Comparison of ENCODE assay signal across 17 mouse cellular contexts in the genomic region with DNA sequence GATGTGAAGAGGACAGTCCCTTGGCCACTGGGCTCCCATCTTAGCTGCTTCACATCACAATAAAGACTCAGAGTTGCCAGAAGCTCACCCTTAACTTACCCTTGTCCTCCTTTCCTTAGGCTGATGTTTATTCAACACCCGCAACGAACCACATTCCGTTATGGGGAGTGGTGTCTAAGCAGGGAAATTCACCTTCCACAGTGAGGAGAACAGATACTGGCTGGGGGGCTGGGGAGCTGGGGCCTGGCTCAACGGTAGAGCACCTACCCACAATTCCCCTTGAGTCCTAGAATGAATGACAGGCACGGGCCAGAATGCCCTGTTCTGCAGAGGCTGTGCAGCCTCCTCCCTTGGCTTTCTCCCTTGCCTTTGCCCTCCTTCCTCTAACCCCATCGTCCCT. TPM values are rescaled to one million over a fixed set of nuclear protein-coding genes. Genes with fewer than 3 reads are reported as not detected.
DNase-seq lines count a peak whose midpoint lies in the region; ATAC-seq and TF ChIP-seq lines count a peak whose summit lies in the region.
"Had no signal": no experiment of that assay in that cellular context is flagged by ENCODE, and none has a peak within 500 bp of the region (broad histone marks: within the 10 kb centered on the region; RNA-seq: fewer than 3 reads in every experiment).

No protein-coding gene starts in this region.

- no peaks in the 10 kb centered on the region for H3K9me3 ChIP-seq in heart, embryonic 10.5 days
- H3K9me3 ChIP-seq in lung, embryonic 15.5 days: no peaks in the 10 kb centered on the region
- no peaks in the 10 kb centered on the region for H3K9me3 ChIP-seq in lung, postnatal 0 days (ENCODE audit: low read length)
- H3K9me3 ChIP-seq: forebrain, embryonic 15.5 days; megakaryocyte, embryonic 14.5 days had no signal

- 0 out of 2 replicates have a peak overlapping the region, but pooled peaks have one; percentile 25 for H3K27ac ChIP-seq in heart, embryonic 10.5 days
- H3K27ac ChIP-seq in heart, adult 2 months: no peak overlapping the region
- 0 out of 2 replicates have a peak overlapping the region, but pooled peaks have one; percentile 29 for H3K27ac ChIP-seq in lung, embryonic 15.5 days
- H3K27ac ChIP-seq in lung, postnatal 0 days (ENCODE audit: low read length): 0 out of 2 replicates have a peak overlapping the region, but pooled peaks have one; percentile 68
- H3K27ac ChIP-seq: forebrain, embryonic 15.5 days; hindbrain, postnatal 0 days; liver, embryonic 14.5 days had no signal

- H3K4me3 ChIP-seq in heart, embryonic 10.5 days: no peak overlapping the region
- no peak overlapping the region for H3K4me3 ChIP-seq in heart, adult 2 months
- no peak overlapping the region for H3K4me3 ChIP-seq in lung, embryonic 15.5 days
- no peak overlapping the region for H3K4me3 ChIP-seq in lung, adult 2 months (replicated peaks; ENCODE audit: extremely low read depth, low read depth, low read length)
- no peak overlapping the region for H3K4me3 ChIP-seq in lung, postnatal 0 days (ENCODE audit: low read depth, low read length)
- H3K4me3 ChIP-seq: forebrain, embryonic 15.5 days; megakaryocyte, embryonic 14.5 days had no signal

- no peaks in the 10 kb centered on the region for H3K36me3 ChIP-seq in heart, embryonic 10.5 days
- no peaks in the 10 kb centered on the region for H3K36me3 ChIP-seq in heart, adult 2 months (ENCODE audit: control insufficient read depth, insufficient read depth, low read length)
- H3K36me3 ChIP-seq in lung, embryonic 15.5 days: no peaks in the 10 kb centered on the region
- H3K36me3 ChIP-seq in lung, postnatal 0 days (ENCODE audit: insufficient read depth, low read length): no peaks in the 10 kb centered on the region
- H3K36me3 ChIP-seq: forebrain, embryonic 15.5 days had no signal

- peaks cover 38% of the 10 kb centered on the region for H3K4me1 ChIP-seq in heart, embryonic 10.5 days
- H3K4me1 ChIP-seq in heart, adult 2 months (ENCODE audit: control insufficient read depth, insufficient read depth, low read length): no peaks in the 10 kb centered on the region
- peaks cover 23% of the 10 kb centered on the region for H3K4me1 ChIP-seq in lung, embryonic 15.5 days
- H3K4me1 ChIP-seq in lung, adult 2 months (ENCODE audit: control insufficient read depth, insufficient read depth, low read length): no peaks in the 10 kb centered on the region
- H3K4me1 ChIP-seq in lung, postnatal 0 days (ENCODE audit: insufficient read depth, low read depth, low read length): no peaks in the 10 kb centered on the region
- H3K4me1 ChIP-seq: forebrain, embryonic 15.5 days had no signal

- no peak for TF ChIP-seq EP300 in heart, adult 2 months (IDR thresholded peaks at IDR 0.05; ENCODE audit: insufficient read depth, low read depth, low read length)
- TF ChIP-seq EP300 in lung, postnatal 0 days (IDR thresholded peaks at IDR 0.05): no peak

- intact Hi-C loops in heart, adult 2 months (cut with DNase I): loop anchor here (10.0 kb wide), 1 partner anchor 126 kb away; the partner anchor contains the start of gene Ntn5

- H3K79me2 ChIP-seq in heart, adult 2 months (replicated peaks; ENCODE audit: control insufficient read depth, insufficient read depth, low read length): no peaks in the 10 kb centered on the region

- H3K9ac ChIP-seq in heart, adult 2 months (ENCODE audit: low read depth, low read length): no peak overlapping the region
- no peak overlapping the region for H3K9ac ChIP-seq in lung, embryonic 15.5 days
- H3K9ac ChIP-seq in lung, postnatal 0 days (replicated peaks; ENCODE audit: low read depth): no peak overlapping the region
- H3K9ac ChIP-seq: forebrain, embryonic 15.5 days; liver, embryonic 14.5 days had no signal

- ATAC-seq in lung, embryonic 15.5 days (ENCODE audit: borderline replicate concordance, extremely low read depth, low FRiP score, low TSS enrichment): no peak
- peak; percentile 67 for ATAC-seq in lung, postnatal 0 days
- ATAC-seq: forebrain, embryonic 15.5 days; hindbrain, postnatal 0 days had no signal

- no peak for TF ChIP-seq CTCF in heart, adult 2 months (IDR thresholded peaks at IDR 0.05)
- no peak for TF ChIP-seq CTCF in lung, adult 2 months (IDR thresholded peaks at IDR 0.05; ENCODE audit: insufficient read depth, low read length)
- no peak for TF ChIP-seq CTCF in lung, postnatal 0 days (IDR thresholded peaks at IDR 0.05)

- WGBS in heart, embryonic 10.5 days: 64% methylated on average over 5 of the region's 6 CpGs
- 43% methylated on average over 5 of the region's 6 CpGs for WGBS in heart, adult 2 months
- WGBS in lung, embryonic 15.5 days: 24% methylated on average over 5 of the region's 6 CpGs
- WGBS in lung, adult 2 months: 38% methylated on average over 6 of the region's 6 CpGs
- 18% methylated on average over 6 of the region's 6 CpGs for WGBS in lung, postnatal 0 days

- no peaks in the 10 kb centered on the region for H3K27me3 ChIP-seq in heart, embryonic 10.5 days (ENCODE audit: insufficient read depth, poor library complexity, severe bottlenecking)
- H3K27me3 ChIP-seq in heart, adult 2 months (ENCODE audit: control insufficient read depth, insufficient read depth, low read length): no peaks in the 10 kb centered on the region
- H3K27me3 ChIP-seq in lung, embryonic 15.5 days: no peaks in the 10 kb centered on the region
- no peaks in the 10 kb centered on the region for H3K27me3 ChIP-seq in lung, postnatal 0 days (replicated peaks; ENCODE audit: insufficient read depth, low read length)
- H3K27me3 ChIP-seq: forebrain, embryonic 15.5 days had no signal

- H3K4me2 ChIP-seq in lung, embryonic 15.5 days: no peak overlapping the region
- H3K4me2 ChIP-seq in lung, postnatal 0 days (replicated peaks; ENCODE audit: low read depth, low read length): no peak overlapping the region
- H3K4me2 ChIP-seq: forebrain, embryonic 15.5 days had no signal

- DNase-seq in heart, embryonic 10.5 days (ENCODE audit: low spot score): no peak
- no peak for DNase-seq in heart, adult 2 months
- DNase-seq in lung, adult 2 months: no peak
- peak; percentile 64 for DNase-seq in lung, postnatal 0 days (ENCODE audit: low spot score)
- DNase-seq in urinary bladder, postnatal 36 days (ENCODE audit: low spot score in 2 of 2): peak; percentile 44 to 61
- DNase-seq in cerebellum, adult 8-10 months: no peak
- DNase-seq in right cerebral cortex, postnatal 4 days: no peak
- DNase-seq: adrenal gland, adult 2 months; cerebellum, adult 11-12 months; layer of hippocampus, postnatal 36 days; thymus, adult 18-20 months had no signal

- no peak for TF ChIP-seq POLR2A in heart, adult 2 months (IDR thresholded peaks at IDR 0.05; ENCODE audit: insufficient read depth, low read depth, low read length)
- no peak for TF ChIP-seq POLR2A in lung, adult 2 months (IDR thresholded peaks at IDR 0.05; ENCODE audit: borderline replicate concordance, extremely low read depth, low read depth, low read length)

RNA-seq across cellular contexts. Expression of gene Hsd17b14, which starts 4.2 kb away (rescaled TPM):
- polyA plus RNA-seq in heart, embryonic 10.5 days (2016; fragmentation: Nextera tagmentation; extraction: Ambion mirVana): 0.42 and 1.2 TPM in 2 replicates
- under 1 TPM in 1 of 2 experiments, not detected in 1; 0.76 TPM for total RNA-seq in heart, adult 2 months (2021)
- polyA plus RNA-seq in heart, adult 2 months (2012; rRNA removed): 0.45 and 0.47 TPM in 2 replicates
- 1.5 and 1.7 TPM in 2 replicates for polyA plus RNA-seq in lung, embryonic 15.5 days (2015; fragmentation: Nextera tagmentation; extraction: Ambion mirVana)
- 2.1 and 3.0 TPM in 2 replicates for polyA plus RNA-seq in lung, adult 2 months (2012; rRNA removed)
- 0.95 and 1.4 TPM in 2 replicates for polyA plus RNA-seq in lung, postnatal 0 days (2015; fragmentation: Nextera tagmentation; extraction: Ambion mirVana)
- total RNA-seq: hindbrain, postnatal 0 days; midbrain, postnatal 0 days had no signal
- polyA plus RNA-seq: forebrain, embryonic 15.5 days had no signal

RNA-seq across cellular contexts. Expression of gene Bcat2, which starts 11.0 kb away (rescaled TPM):
- 76.7 and 80.8 TPM in 2 replicates for polyA plus RNA-seq in heart, embryonic 10.5 days (2016; fragmentation: Nextera tagmentation; extraction: Ambion mirVana)
- 100 to 1,000 TPM; 219 to 306 TPM for total RNA-seq in heart, adult 2 months (2021)
- polyA plus RNA-seq in heart, adult 2 months (2012; rRNA removed): 142 and 198 TPM in 2 replicates
- polyA plus RNA-seq in lung, embryonic 15.5 days (2015; fragmentation: Nextera tagmentation; extraction: Ambion mirVana): 57.7 and 62.5 TPM in 2 replicates
- 44.2 TPM in 2 replicates for polyA plus RNA-seq in lung, adult 2 months (2012; rRNA removed)
- 29.4 and 39.8 TPM in 2 replicates for polyA plus RNA-seq in lung, postnatal 0 days (2015; fragmentation: Nextera tagmentation; extraction: Ambion mirVana)

RNA-seq across cellular contexts. Expression of gene Plekha4, which starts 32.8 kb away (rescaled TPM):
- 0.59 and 0.64 TPM in 2 replicates for polyA plus RNA-seq in heart, embryonic 10.5 days (2016; fragmentation: Nextera tagmentation; extraction: Ambion mirVana)
- total RNA-seq in heart, adult 2 months (2021): 1 to 10 TPM; 2.9 to 3.2 TPM
- 6.7 and 7.2 TPM in 2 replicates for polyA plus RNA-seq in heart, adult 2 months (2012; rRNA removed)
- polyA plus RNA-seq in lung, embryonic 15.5 days (2015; fragmentation: Nextera tagmentation; extraction: Ambion mirVana): 2.2 and 3.3 TPM in 2 replicates
- 11.8 and 13.1 TPM in 2 replicates for polyA plus RNA-seq in lung, adult 2 months (2012; rRNA removed)
- 2.0 and 2.1 TPM in 2 replicates for polyA plus RNA-seq in lung, postnatal 0 days (2015; fragmentation: Nextera tagmentation; extraction: Ambion mirVana)

RNA-seq across cellular contexts. Expression of gene Ppp1r15a, which starts 32.8 kb away (rescaled TPM):
- 28.2 and 31.2 TPM in 2 replicates for polyA plus RNA-seq in heart, embryonic 10.5 days (2016; fragmentation: Nextera tagmentation; extraction: Ambion mirVana)
- 10 to 100 TPM; 27.3 to 29.6 TPM for total RNA-seq in heart, adult 2 months (2021)
- 20.9 and 36.0 TPM in 2 replicates for polyA plus RNA-seq in heart, adult 2 months (2012; rRNA removed)
- polyA plus RNA-seq in lung, embryonic 15.5 days (2015; fragmentation: Nextera tagmentation; extraction: Ambion mirVana): 21.9 and 22.9 TPM in 2 replicates
- 58.6 and 73.7 TPM in 2 replicates for polyA plus RNA-seq in lung, adult 2 months (2012; rRNA removed)
- 36.6 and 39.1 TPM in 2 replicates for polyA plus RNA-seq in lung, postnatal 0 days (2015; fragmentation: Nextera tagmentation; extraction: Ambion mirVana)

RNA-seq across cellular contexts. Expression of gene Nucb1, which starts 48.7 kb away (rescaled TPM):
- 163 and 198 TPM in 2 replicates for polyA plus RNA-seq in heart, embryonic 10.5 days (2016; fragmentation: Nextera tagmentation; extraction: Ambion mirVana)
- total RNA-seq in heart, adult 2 months (2021): 100 to 1,000 TPM; 132 to 152 TPM
- polyA plus RNA-seq in heart, adult 2 months (2012; rRNA removed): 158 and 177 TPM in 2 replicates
- polyA plus RNA-seq in lung, embryonic 15.5 days (2015; fragmentation: Nextera tagmentation; extraction: Ambion mirVana): 230 and 238 TPM in 2 replicates
- 420 and 430 TPM in 2 replicates for polyA plus RNA-seq in lung, adult 2 months (2012; rRNA removed)
- polyA plus RNA-seq in lung, postnatal 0 days (2015; fragmentation: Nextera tagmentation; extraction: Ambion mirVana): 203 and 213 TPM in 2 replicates

Comparison
In these comparisons a context has a peak if more than half of its experiments do, and no peak if none do; other contexts are left out.
1. DNase-seq: peak in lung, postnatal 0 days (single experiment) and urinary bladder, postnatal 36 days (2 of 2); none in heart, embryonic 10.5 days (single experiment), heart, adult 2 months (0 of 2), lung, adult 2 months (single experiment), cerebellum, adult 8-10 months (single experiment) and right cerebral cortex, postnatal 4 days (single experiment).